Mouse (Mus musculus): ENCODE data around the gene Fa2h.

GRCm38 (mm10) chr8:111299821-111300568 lies 93.6 kb downstream of the Fa2h start, which contains the start of gene Rfwd3:
- TF ChIP-seq CTCF (IDR thresholded peaks at IDR 0.05; ENCODE audit: low read depth, low read length) (no peak), POLR2A (IDR thresholded peaks at IDR 0.05; ENCODE audit: insufficient read depth, low read length) (peak; percentile 25)
